Mouse (Mus musculus): ENCODE measurements around the gene Ttc1.

DNA sequence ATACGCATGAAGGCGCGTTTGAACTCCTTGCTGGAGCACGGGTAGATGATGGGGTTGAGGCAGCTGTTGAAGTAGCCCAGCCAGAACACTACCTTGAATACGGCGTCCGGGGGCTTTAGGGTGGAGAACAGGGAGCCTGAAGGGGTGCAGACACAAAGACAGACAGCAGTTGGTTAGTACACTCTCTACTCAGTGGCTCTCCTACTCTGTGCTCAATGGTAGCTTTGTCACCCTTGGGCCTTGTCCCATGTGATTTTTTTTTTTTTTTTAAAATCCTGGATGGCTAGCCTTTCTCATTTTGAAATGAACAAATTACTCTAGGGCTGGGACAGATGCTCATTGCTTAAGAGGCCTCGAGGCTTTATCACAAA, 28.5 kb upstream of the Ttc1 start:
- TF ChIP-seq CTCF (IDR thresholded peaks at IDR 0.05; ENCODE audit: control insufficient read depth, insufficient read depth, insufficient read length) (no peak), MYOG (IDR thresholded peaks at IDR 0.05; ENCODE audit: control insufficient read depth, extremely low read depth, insufficient read length) (no peak)
